Mouse (Mus musculus) gastrocnemius, adult 18-20 months (tissue): ENCODE results near the gene Nmur1. TPM values are rescaled to one million over a fixed set of nuclear protein-coding genes. Genes with fewer than 3 reads are reported as not detected.

Source experiments
- microRNA-seq: library from miRNA; unstranded; fragments of <30 nt; microRNA quantifications from one replicate; pipeline ENCODE4 v1.2.0, GENCODE M21; 2021
- total RNA-seq, 2 experiments: library from RNA; stranded (reverse); gene quantifications; 2 replicates each; pipeline ENCODE4 v1.2.3; 2021

Gene Nmur1
- total RNA-seq, 2 experiments from 2014 or later, result not detected

Small RNAs within 50 kb of the gene (microRNA-seq; reads per million reads assigned to microRNA genes)
- gene mmu-mir-3535, result 35.8 reads per million, percentile 45 among the genes with 10 or more reads in this experiment

Other genes with a start within 250 kb of the Nmur1 start
- not detected for gene B3gnt7, start 123.4 kb downstream of the Nmur1 start, total RNA-seq
- 100 to 1,000 TPM in 1 of 2 experiments, 10 to 100 TPM in 1; 99.3 to 113 TPM for gene Ncl, start 66.8 kb downstream of the Nmur1 start, total RNA-seq
- gene Tex44, start 101 bp upstream of the Nmur1 start, total RNA-seq, result not detected
- gene Ptma, start 100.5 kb upstream of the Nmur1 start, total RNA-seq, result 10 to 100 TPM; 64.2 to 99.0 TPM
- gene Pde6d, start 156.4 kb upstream of the Nmur1 start, total RNA-seq, result 10 to 100 TPM; 27.5 to 29.3 TPM
- 10 to 100 TPM; 10.3 to 10.5 TPM for gene Cops7b, start 156.7 kb upstream of the Nmur1 start, total RNA-seq
- under 1 TPM; 0.30 to 0.59 TPM for gene Nppc, start 244.3 kb upstream of the Nmur1 start, total RNA-seq